8 mouse cellular contexts compared by ENCODE assay signal in genomic region chr5:92499378-92499777, GRCm38 (mm10). TPM values are rescaled to one million over a fixed set of nuclear protein-coding genes. Genes with fewer than 3 reads are reported as not detected.
DNase-seq lines count a peak whose midpoint lies in the region; ATAC-seq lines count a peak whose summit lies in the region.

No protein-coding gene starts in this region.

- H3K9me3 ChIP-seq in intestine, embryonic 16.5 days (ENCODE audit: control insufficient read depth, low read length): no peaks in the 10 kb centered on the region

- H3K27me3 ChIP-seq in intestine, embryonic 16.5 days (replicated peaks; ENCODE audit: control insufficient read depth, insufficient read depth, low read length): no peaks in the 10 kb centered on the region

- no peak overlapping the region for H3K4me3 ChIP-seq in intestine, embryonic 16.5 days (ENCODE audit: low read length)

- peaks cover 38% of the 10 kb centered on the region for H3K4me1 ChIP-seq in intestine, embryonic 16.5 days (ENCODE audit: control insufficient read depth, insufficient read depth, low read length)

- 43% methylated on average over 3 of the region's 3 CpGs for WGBS in intestine, embryonic 16.5 days

- H3K36me3 ChIP-seq in intestine, embryonic 16.5 days (ENCODE audit: control insufficient read depth, insufficient read depth, low read length): no peaks in the 10 kb centered on the region

- intact Hi-C loops in heart, postnatal 25 days (cut with DNase I): no loop called here

- peak; percentile 16 for DNase-seq in heart, adult 8-10 months (ENCODE audit: low spot score)
- DNase-seq in heart, postnatal 25 days (ENCODE audit: low spot score): no peak
- DNase-seq in thymus, postnatal 0 days (ENCODE audit: low spot score): peak; percentile 50
- no peak for DNase-seq in thymus, postnatal 10 days (ENCODE audit: low spot score in 2 of 2)
- DNase-seq in retina, embryonic 14.5 days (ENCODE audit: low spot score): no peak
- DNase-seq in embryo, embryonic 10 days (ENCODE audit: low spot score): no peak
- no peak for DNase-seq in spleen, postnatal 10 days (ENCODE audit: low spot score in 2 of 2)

- H3K27ac ChIP-seq in intestine, embryonic 16.5 days (ENCODE audit: low read length): peak overlapping the region; percentile 78

- no peak for ATAC-seq in intestine, embryonic 16.5 days

- no peak overlapping the region for H3K4me2 ChIP-seq in intestine, embryonic 16.5 days (ENCODE audit: low read depth, low read length)

- no peak overlapping the region for H3K9ac ChIP-seq in intestine, embryonic 16.5 days (ENCODE audit: low read depth, low read length)

RNA-seq across cellular contexts. Expression of gene Scarb2, which starts 7.3 kb away (rescaled TPM):
- total RNA-seq in heart, adult 8-10 months (2022): 10 to 100 TPM; 84.5 to 87.7 (median 86.8) TPM
- 10 to 100 TPM; 70.5 to 74.6 TPM for total RNA-seq in heart, postnatal 25 days (2021)
- 29.2 and 31.2 TPM in 2 replicates for polyA plus RNA-seq in thymus, postnatal 0 days (2015; fragmentation: Nextera tagmentation; extraction: Ambion mirVana)
- 12.9 and 13.5 TPM in 2 replicates for polyA plus RNA-seq in intestine, embryonic 16.5 days (2015; fragmentation: Nextera tagmentation; extraction: Ambion mirVana)

RNA-seq across cellular contexts. Expression of gene Fam47e, which starts 55.5 kb away (rescaled TPM):
- total RNA-seq in heart, adult 8-10 months (2022): not detected
- not detected for total RNA-seq in heart, postnatal 25 days (2021)
- polyA plus RNA-seq in thymus, postnatal 0 days (2015; fragmentation: Nextera tagmentation; extraction: Ambion mirVana): 0.29 TPM in 1 of 2 replicates, not detected in the other
- polyA plus RNA-seq in intestine, embryonic 16.5 days (2015; fragmentation: Nextera tagmentation; extraction: Ambion mirVana): 0.18 and 0.29 TPM in 2 replicates

Comparison
In these comparisons a context has a peak if more than half of its experiments do, and no peak if none do; other contexts are left out.
1. DNase-seq: peak in heart, adult 8-10 months (single experiment) and thymus, postnatal 0 days (single experiment); none in heart, postnatal 25 days (single experiment), thymus, postnatal 10 days (0 of 2), retina, embryonic 14.5 days (single experiment), embryo, embryonic 10 days (single experiment) and spleen, postnatal 10 days (0 of 2).